Mouse (Mus musculus) heart, postnatal 25 days (tissue): ENCODE measurements at regions not wholly inside any gene's neighbourhood (a gene's known extent, or its start where the extent isn't known, plus 50 kb on each side); places are given as distances from the start of the nearest gene placed in this dataset.

Source experiments
- DNase-seq: peaks from one replicate; pipeline ENCODE4 v3.0.0; 2022; ENCODE audit warnings: low spot score
- intact Hi-C: fragments of 180-260 bp; cut with DNase I; formaldehyde crosslinking; loops from one replicate; pipeline ENCODE4 v1.15.1; 2025

DNA sequence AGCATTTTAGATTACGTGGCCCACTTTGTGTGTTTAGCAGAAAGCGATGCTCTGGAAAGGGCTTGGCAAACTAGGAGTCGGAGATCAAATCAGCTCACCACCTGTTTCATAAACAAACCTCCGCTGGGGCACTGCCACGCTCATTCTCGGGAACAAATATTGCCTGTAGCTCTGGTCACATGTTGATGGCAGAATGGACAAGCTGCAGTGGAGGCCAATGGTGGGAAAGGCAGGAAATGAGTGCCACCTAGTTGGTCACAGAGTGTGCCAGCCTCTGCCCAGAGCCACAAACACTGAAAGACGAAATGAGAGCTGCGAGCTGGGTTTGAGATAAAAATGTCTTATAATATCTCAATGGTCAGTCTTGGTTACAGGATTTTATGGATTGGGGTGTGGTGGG is 259.2 kb upstream of the Csf3r start:
- DNase-seq, result no peak
- intact Hi-C loops, result no loop called here

DNA sequence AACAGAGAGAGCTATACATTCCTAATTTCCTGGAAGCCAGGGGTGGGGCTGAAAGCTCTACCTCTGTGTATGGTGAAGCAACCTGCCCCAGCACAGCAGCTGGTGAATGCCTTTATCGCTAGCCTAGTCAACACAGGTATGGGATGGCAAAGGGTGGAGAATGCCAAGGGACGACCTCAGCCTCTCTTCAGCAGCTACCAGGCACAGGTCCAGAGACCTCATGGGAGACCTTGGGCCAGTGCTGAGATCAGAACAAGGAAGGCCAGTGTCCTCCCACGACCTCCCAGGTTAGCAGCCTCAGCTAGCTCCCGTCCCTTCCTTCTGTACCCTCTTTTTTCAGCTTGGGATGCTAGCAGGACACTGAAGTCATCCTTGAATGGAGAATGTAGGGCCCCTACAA is 247.2 kb upstream of the Csf3r start:
- intact Hi-C loops, result no loop called here
- no peak for DNase-seq

- no peak for DNase-seq
- intact Hi-C loops, result no loop called here
Measured at GRCm38 (mm10) chr4:125780113-125780512, 244.2 kb upstream of the Csf3r start.

- intact Hi-C loops, result no loop called here
- no peak for DNase-seq
Measured at GRCm38 (mm10) chr4:125780921-125781487, 243.3 kb upstream of the Csf3r start.

GRCm38 (mm10) chr4:125782346-125782745 is 242.0 kb upstream of the Csf3r start:
- intact Hi-C loops, result no loop called here
- no peak for DNase-seq

GRCm38 (mm10) chr4:125786083-125786482 is 238.3 kb upstream of the Csf3r start:
- intact Hi-C loops, result no loop called here

DNA sequence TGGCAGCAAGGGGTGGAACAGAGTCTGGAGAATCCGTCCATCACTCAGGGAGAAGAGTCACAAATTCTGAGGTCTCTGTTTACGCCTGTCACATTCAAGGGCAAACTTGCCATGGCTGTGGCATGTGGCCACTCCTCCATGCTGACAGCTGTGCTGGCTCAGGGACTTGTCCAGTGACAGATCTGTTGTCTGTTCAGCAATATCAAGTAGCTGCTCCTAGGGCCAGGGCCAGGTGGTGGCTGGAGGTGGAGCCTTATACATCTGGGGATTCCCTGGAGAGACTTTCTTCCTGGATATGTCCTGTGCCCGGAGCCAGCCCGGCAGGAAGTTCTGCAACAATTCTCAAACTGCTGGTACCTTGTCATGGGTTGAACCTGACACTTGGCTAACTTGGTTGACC is 229.7 kb upstream of the Csf3r start:
- no peak for DNase-seq
- intact Hi-C loops, result no loop called here

More at GRCm38 (mm10) chr4:125786083-125786482, 238.3 kb upstream of the Csf3r start:
- DNase-seq, result no peak

- intact Hi-C loops, result no loop called here
Measured at GRCm38 (mm10) chr4:125807923-125808322, 216.4 kb upstream of the Csf3r start.

DNA sequence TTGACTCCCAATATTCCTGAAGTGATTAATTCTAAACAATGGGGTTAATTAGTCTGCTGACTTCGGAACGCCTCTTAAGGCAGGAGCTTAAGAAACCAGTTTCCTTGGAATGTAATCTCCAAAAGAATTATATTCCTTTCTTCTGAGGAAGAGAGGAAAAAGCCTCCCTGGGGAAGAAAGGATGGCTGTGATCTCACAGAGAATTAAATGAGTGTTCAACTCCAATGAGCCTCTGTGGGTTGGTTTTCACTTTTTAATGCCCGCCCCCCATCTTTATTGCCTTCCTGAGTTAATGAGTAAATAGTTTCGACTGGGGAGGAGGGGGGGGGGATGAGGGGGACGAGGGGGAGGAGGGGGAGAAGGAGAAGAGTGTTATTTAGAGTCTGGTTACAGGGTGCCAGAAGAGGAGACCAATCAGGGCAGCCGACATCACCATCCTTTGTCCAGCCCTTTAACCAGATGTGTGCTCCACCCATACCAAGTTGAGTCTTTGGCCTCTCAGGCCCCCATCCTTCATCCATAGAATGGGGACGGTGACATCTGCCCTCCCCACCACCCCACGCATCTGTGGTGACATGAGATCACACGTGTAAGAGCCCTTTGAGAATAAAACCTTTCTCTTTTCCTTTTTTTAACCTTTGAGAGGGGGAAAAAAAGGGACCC is 214.8 kb upstream of the Csf3r start:
- intact Hi-C loops, result no loop called here
- no peak for DNase-seq

More at GRCm38 (mm10) chr4:125807923-125808322, 216.4 kb upstream of the Csf3r start:
- no peak for DNase-seq

- no peak for DNase-seq
- intact Hi-C loops, result no loop called here
Measured at GRCm38 (mm10) chr4:125810247-125810646, 214.1 kb upstream of the Csf3r start.

- intact Hi-C loops, result no loop called here
- DNase-seq, result no peak
Measured at GRCm38 (mm10) chr4:125814311-125814710, 210.0 kb upstream of the Csf3r start.

DNA sequence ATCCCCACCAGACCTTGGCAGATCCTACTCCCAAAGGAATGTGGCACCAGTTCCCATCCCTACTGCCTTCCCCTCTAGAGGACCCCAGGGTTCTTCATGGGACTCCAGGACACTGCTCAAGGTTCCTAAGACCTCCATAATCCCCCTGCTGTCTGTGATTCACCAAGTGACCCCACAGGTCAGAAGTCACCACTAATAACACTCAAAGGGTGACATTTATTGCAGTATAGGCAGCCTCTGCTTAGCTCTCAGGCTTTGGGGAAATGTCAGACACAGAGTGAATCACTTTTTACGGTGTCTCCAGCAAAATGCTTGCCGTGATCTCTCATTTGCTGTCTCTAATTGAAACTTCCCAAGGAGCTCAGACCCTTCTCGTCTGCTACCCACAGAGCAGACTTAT is 209.1 kb upstream of the Csf3r start:
- intact Hi-C loops, result no loop called here
- DNase-seq, result no peak

DNA sequence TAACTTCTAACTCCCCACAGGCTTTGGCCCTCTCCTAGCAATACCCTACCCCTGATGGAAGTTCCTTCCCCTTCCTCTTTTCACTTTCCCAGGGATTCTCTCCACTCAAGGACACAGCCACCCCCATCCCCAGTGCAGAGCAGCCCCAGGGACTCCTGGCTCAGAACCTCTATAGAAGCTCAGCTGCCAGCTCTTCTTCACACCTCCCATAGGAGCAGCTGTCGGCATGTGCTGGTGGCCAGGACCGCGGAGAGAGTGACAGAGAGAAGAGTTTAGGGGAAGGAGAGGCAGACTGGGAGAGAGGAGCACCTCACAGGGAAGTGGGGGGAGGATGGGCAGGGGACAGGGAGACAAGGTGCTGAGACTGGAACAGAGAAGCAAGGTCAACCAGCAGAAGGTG is 199.8 kb upstream of the Csf3r start:
- intact Hi-C loops, result no loop called here
- no peak for DNase-seq

DNA sequence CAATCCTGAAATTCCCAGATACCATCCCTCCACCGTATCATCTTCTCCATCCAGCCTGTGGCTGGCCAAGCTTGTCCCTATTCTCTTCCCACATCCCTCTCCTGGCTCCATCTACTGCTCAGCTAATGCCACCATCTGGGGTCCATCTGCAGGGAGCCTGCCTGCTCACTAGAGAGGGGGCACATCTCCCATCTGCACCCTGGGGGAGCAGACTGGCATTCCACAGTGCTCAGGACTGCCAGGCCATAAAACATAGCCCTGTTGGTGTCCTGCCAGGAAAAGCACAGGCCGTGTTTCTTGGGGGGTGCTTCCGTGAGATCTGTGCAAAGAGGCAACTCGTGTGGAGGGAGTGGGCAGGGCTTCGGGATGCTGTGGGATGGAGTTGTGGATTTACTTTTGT is 197.9 kb upstream of the Csf3r start:
- no peak for DNase-seq
- intact Hi-C loops, result no loop called here

DNA sequence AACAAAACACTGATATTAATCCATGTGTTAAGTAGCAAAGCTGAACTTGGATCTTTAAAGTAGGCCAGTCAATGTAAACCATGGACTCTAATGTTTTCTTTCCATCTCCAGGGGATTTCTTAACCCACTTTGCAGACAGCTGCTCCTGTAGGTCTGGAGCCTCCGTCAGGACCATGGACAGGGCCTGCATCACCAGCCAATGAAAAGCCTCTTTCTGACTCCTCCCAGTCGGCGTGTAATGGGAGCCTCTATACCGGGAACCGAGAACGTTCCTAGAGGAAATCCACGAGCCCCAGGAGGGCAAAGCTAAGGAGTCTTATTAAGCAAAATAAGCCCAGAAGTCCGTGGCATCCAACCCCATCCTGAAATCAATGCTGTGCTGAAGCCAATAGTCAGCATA is 189.1 kb upstream of the Csf3r start:
- intact Hi-C loops, result no loop called here
- no peak for DNase-seq

- intact Hi-C loops, result loop anchor here (10.0 kb wide), 1 partner anchor 683 kb away; no protein-coding TSS in a partner anchor
- no peak for DNase-seq
Measured at GRCm38 (mm10) chr4:125847568-125847967, 176.8 kb upstream of the Csf3r start.

DNA sequence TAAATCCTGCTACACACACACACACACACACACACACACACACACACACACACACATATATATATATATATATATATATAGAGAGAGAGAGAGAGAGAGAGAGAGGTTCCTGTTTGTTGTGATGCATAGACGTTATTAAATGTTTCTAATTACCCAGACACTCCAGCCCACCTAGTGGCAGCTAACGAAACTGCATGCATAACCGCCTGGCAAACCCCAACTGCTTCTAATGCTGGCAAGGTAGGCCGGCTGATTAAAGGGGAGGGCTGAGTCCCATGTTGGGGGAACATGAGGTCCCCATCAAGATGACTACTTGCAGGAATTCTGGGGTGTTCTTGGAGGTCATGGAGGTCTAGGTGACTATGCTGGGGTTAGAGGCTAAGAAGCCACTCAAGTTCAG is 174.1 kb upstream of the Csf3r start:
- intact Hi-C loops, result loop anchor here (5.0 kb wide), 1 partner anchor 368 kb away; no protein-coding TSS in a partner anchor
- DNase-seq, result no peak

GRCm38 (mm10) chr4:125852545-125852944 is 171.8 kb upstream of the Csf3r start:
- intact Hi-C loops, result loop anchor here (5.0 kb wide), 1 partner anchor 370 kb away; no protein-coding TSS in a partner anchor
- DNase-seq, result no peak

DNA sequence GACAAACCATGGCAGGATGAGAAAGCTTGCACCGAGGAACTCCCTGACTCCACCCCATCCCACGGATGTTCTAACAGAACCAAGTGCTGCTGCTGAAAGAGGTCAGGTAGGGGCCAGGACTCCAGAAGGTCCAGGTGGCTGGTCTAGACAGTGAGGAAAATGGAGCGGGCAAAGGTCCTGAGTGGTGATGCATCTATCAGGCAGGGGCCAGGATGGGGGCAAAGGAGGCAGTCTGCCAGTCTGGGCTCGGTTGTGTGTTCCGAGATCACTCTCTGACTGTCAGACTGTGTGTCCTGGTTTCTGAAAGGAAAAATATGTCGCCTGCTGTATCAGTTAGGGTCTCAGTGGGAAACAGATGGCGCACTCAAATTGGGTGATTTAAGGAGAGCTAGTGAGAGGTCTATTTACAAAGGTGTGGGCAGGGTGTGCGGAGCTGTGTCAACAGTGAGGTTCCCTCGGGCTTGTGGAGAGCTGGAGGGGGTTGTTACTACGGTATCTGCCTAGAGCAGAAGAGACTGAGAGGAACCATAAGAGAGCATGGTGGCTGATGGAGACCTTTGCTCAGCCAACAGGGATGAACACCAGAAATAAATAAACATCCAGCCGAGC is 168.3 kb upstream of the Csf3r start:
- DNase-seq, result no peak
- intact Hi-C loops, result no loop called here

DNA sequence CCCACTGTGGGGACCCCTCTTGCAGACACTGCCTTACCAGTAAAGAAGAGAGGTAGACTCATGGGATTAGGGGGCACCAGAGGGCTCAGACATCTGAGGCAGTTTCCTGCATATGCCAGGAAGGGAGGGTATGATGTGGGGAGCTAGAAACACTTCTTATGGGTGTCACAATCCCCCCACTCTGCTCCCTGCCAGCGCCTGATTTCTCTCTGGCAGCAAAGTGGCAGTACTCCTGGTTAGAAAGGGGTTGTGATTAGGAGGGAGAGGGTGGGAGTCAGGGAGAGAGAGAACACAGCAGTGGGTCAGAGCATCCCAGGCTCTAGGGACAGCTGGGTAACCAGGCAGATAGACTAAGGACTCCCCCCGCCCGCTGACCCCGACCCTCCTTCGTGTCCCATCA is 167.6 kb upstream of the Csf3r start:
- DNase-seq, result no peak
- intact Hi-C loops, result no loop called here

- no peak for DNase-seq
- intact Hi-C loops, result no loop called here
Measured at GRCm38 (mm10) chr4:125865057-125865456, 159.3 kb upstream of the Csf3r start.
